Mouse (Mus musculus) CH12.LX (cell line): Measurements from ENCODE around the gene Rprd1b. TPM values are rescaled to one million over a fixed set of nuclear protein-coding genes. Genes with fewer than 3 reads are reported as not detected.

Experiments used
- DNase-seq: peaks from one replicate; pipeline ENCODE4 v3.0.0-alpha.2; 2013; ENCODE audit errors: extremely low read depth
- H3K27ac ChIP-seq: 2 replicates; pipeline ENCODE4 v1.5.1; 2012; ENCODE audit warnings: low read depth, mild to moderate bottlenecking, control low read depth, moderate library complexity; ENCODE audit not compliant: insufficient read depth
- H3K27me3 ChIP-seq: replicated peaks from 2 replicates; pipeline ENCODE3; 2012; ENCODE audit warnings: inconsistent platforms
- H3K36me3 ChIP-seq, 2 experiments: replicated peaks in 1 of 2; 2 replicates each; pipeline versions ENCODE3 to v1.6.1; 2012; ENCODE audit warnings: inconsistent platforms in 1 of 2, low read length in 1 of 2, mild to moderate bottlenecking in 1 of 2, mixed read lengths in 1 of 2, moderate library complexity in 1 of 2; ENCODE audit not compliant: control insufficient read depth in 1 of 2, insufficient read depth in 1 of 2
- H3K4me1 ChIP-seq, 2 experiments: 2 replicates each; pipeline ENCODE4 v1.6.1; 2012; ENCODE audit warnings: inconsistent platforms in 1 of 2, moderate library complexity in 1 of 2; ENCODE audit not compliant: insufficient read depth in 2 of 2, control insufficient read depth in 1 of 2
- H3K4me2 ChIP-seq: 2 replicates; pipeline ENCODE4 v1.6.1; 2012; ENCODE audit warnings: low read depth, mild to moderate bottlenecking, control low read depth; ENCODE audit not compliant: poor library complexity, insufficient read depth, severe bottlenecking
- H3K4me3 ChIP-seq, 3 experiments: fragments of 150-350 bp in 1 of 3; sonication (generic) in 1 of 3; replicated peaks in 1 of 3; 2 replicates each; pipeline versions ENCODE3 to v1.5.1; 2011 to 2012; ENCODE audit warnings: low read depth in 2 of 3, low read length in 2 of 3, mild to moderate bottlenecking in 2 of 3, moderate library complexity in 2 of 3, control low read depth in 1 of 3, improper control_type of control experiment in 1 of 3, inconsistent platforms in 1 of 3, mixed read lengths in 1 of 3; ENCODE audit not compliant: poor library complexity in 1 of 3
- H3K79me2 ChIP-seq: replicated peaks from 2 replicates; pipeline ENCODE4 v1.6.1; 2012; ENCODE audit warnings: mild to moderate bottlenecking, moderate library complexity; ENCODE audit not compliant: control insufficient read depth, poor library complexity, insufficient read depth, severe bottlenecking; ENCODE audit errors: extremely low read depth
- H3K9ac ChIP-seq: 2 replicates; pipeline ENCODE4 v1.6.1; 2012; ENCODE audit warnings: low read depth, mild to moderate bottlenecking, control low read depth, moderate library complexity; ENCODE audit not compliant: insufficient read depth
- H3K9me3 ChIP-seq: replicated peaks from 2 replicates; pipeline ENCODE3; 2012; ENCODE audit warnings: low read length, inconsistent platforms, mixed read lengths
- BHLHE40 ChIP-seq: IDR thresholded peaks from 2 replicates; pipeline ENCODE4 v1.6.1; 2011; ENCODE audit warnings: mild to moderate bottlenecking, low read depth, low read length, improper control_type of control experiment
- CHD1 ChIP-seq: IDR thresholded peaks from 2 replicates; pipeline ENCODE4 v1.6.1; 2012; ENCODE audit warnings: low read depth, low read length, improper control_type of control experiment, inconsistent platforms
- CHD2 ChIP-seq: IDR thresholded peaks from 2 replicates; pipeline ENCODE4 v1.6.1; 2011; ENCODE audit warnings: low read length, improper control_type of control experiment
- CTCF ChIP-seq, 2 experiments: IDR thresholded peaks in 1 of 2; conservative IDR thresholded peaks in 1 of 2; 2 replicates each; pipeline ENCODE4 v1.5.1; 2011 to 2012; ENCODE audit warnings: low read depth in 2 of 2, low read length in 2 of 2, improper control_type of control experiment in 1 of 2, inconsistent platforms in 1 of 2, mild to moderate bottlenecking in 1 of 2, moderate library complexity in 1 of 2
- ETS1 ChIP-seq: conservative IDR thresholded peaks from 2 replicates; pipeline ENCODE4 v1.6.1; 2012; ENCODE audit warnings: low read depth, mild to moderate bottlenecking, inconsistent platforms, low read length, improper control_type of control experiment, moderate library complexity
- GABPA ChIP-seq: IDR thresholded peaks from 2 replicates; pipeline ENCODE4 v1.6.1; 2012; ENCODE audit warnings: low read depth, low read length, improper control_type of control experiment, inconsistent platforms; ENCODE audit not compliant: insufficient replicate concordance
- HCFC1 ChIP-seq: IDR thresholded peaks from 2 replicates; pipeline ENCODE4 v1.6.1; 2012; ENCODE audit warnings: low read depth, mild to moderate bottlenecking, inconsistent platforms, low read length, improper control_type of control experiment
- IRF4 ChIP-seq: IDR thresholded peaks from 2 replicates; pipeline ENCODE4 v1.6.1; 2014; ENCODE audit warnings: low read depth, mild to moderate bottlenecking, inconsistent platforms, low read length, improper control_type of control experiment
- JUN ChIP-seq: IDR thresholded peaks from 2 replicates; pipeline ENCODE4 v1.6.1; 2011; ENCODE audit warnings: low read depth, mild to moderate bottlenecking, low read length, improper control_type of control experiment, moderate library complexity; ENCODE audit not compliant: insufficient read depth
- JUND ChIP-seq: conservative IDR thresholded peaks from 2 replicates; pipeline ENCODE4 v1.6.1; 2011; ENCODE audit warnings: low read depth, low read length, improper control_type of control experiment
- MAX ChIP-seq: IDR thresholded peaks from 2 replicates; pipeline ENCODE4 v1.6.1; 2011; ENCODE audit warnings: low read length, improper control_type of control experiment
- MAZ ChIP-seq: IDR thresholded peaks from 2 replicates; pipeline ENCODE4 v1.6.1; 2012; ENCODE audit warnings: low read depth, mild to moderate bottlenecking, inconsistent platforms, low read length, improper control_type of control experiment, moderate library complexity
- MEF2A ChIP-seq: IDR thresholded peaks from 2 replicates; pipeline ENCODE4 v1.6.1; 2014; ENCODE audit warnings: low read depth, mild to moderate bottlenecking, inconsistent platforms, low read length, improper control_type of control experiment, borderline replicate concordance
- MXI1 ChIP-seq: IDR thresholded peaks from 2 replicates; pipeline ENCODE4 v1.6.1; 2011; ENCODE audit warnings: mild to moderate bottlenecking, low read depth, low read length, improper control_type of control experiment
- MYC ChIP-seq: IDR thresholded peaks from 2 replicates; pipeline ENCODE4 v1.6.1; 2011; ENCODE audit warnings: low read depth, mild to moderate bottlenecking, improper control_type of control experiment, low read length
- NELFE ChIP-seq: IDR thresholded peaks from 2 replicates; pipeline ENCODE4 v1.6.1; 2011; ENCODE audit warnings: low read depth, low read length, improper control_type of control experiment
- PAX5 ChIP-seq: IDR thresholded peaks from 2 replicates; pipeline ENCODE4 v1.6.1; 2012; ENCODE audit warnings: low read length, inconsistent platforms, mixed read lengths
- POLR2A ChIP-seq: IDR thresholded peaks from 2 replicates; pipeline ENCODE4 v1.6.1; 2011; ENCODE audit warnings: low read depth, mild to moderate bottlenecking, improper control_type of control experiment, low read length
- POLR2AphosphoS2 ChIP-seq: IDR thresholded peaks from 2 replicates; pipeline ENCODE4 v1.6.1; 2011; ENCODE audit warnings: low read depth, low read length, improper control_type of control experiment
- RAD21 ChIP-seq: IDR thresholded peaks from 2 replicates; pipeline ENCODE4 v1.6.1; 2011; ENCODE audit warnings: low read depth, mild to moderate bottlenecking, low read length, improper control_type of control experiment, moderate library complexity
- RCOR1 ChIP-seq: conservative IDR thresholded peaks from 2 replicates; pipeline ENCODE4 v1.6.1; 2012; ENCODE audit warnings: low read depth, mild to moderate bottlenecking, inconsistent platforms, low read length, improper control_type of control experiment
- SIN3A ChIP-seq: IDR thresholded peaks from 2 replicates; pipeline ENCODE4 v1.6.1; 2012; ENCODE audit warnings: low read length, improper control_type of control experiment, inconsistent platforms
- SMC3 ChIP-seq: IDR thresholded peaks from 2 replicates; pipeline ENCODE4 v1.6.1; 2011; ENCODE audit warnings: low read depth, low read length, improper control_type of control experiment
- TCF12 ChIP-seq: IDR thresholded peaks from 2 replicates; pipeline ENCODE4 v1.6.1; 2014; ENCODE audit warnings: low read depth, mild to moderate bottlenecking, inconsistent platforms, low read length, improper control_type of control experiment
- UBTF ChIP-seq: IDR thresholded peaks from 2 replicates; pipeline ENCODE4 v1.6.1; 2012; ENCODE audit warnings: low read depth, mild to moderate bottlenecking, inconsistent platforms, low read length, improper control_type of control experiment, moderate library complexity
- USF1 ChIP-seq: IDR thresholded peaks from 2 replicates; pipeline ENCODE4 v1.6.1; 2014; ENCODE audit warnings: low read depth, mild to moderate bottlenecking, inconsistent platforms, low read length, improper control_type of control experiment
- USF2 ChIP-seq: conservative IDR thresholded peaks from 2 replicates; pipeline ENCODE4 v1.6.1; 2011; ENCODE audit warnings: low read depth, low read length, improper control_type of control experiment
- ZC3H11A ChIP-seq: IDR thresholded peaks from 2 replicates; pipeline ENCODE4 v1.6.1; 2012; ENCODE audit warnings: low read depth, mild to moderate bottlenecking, inconsistent platforms, low read length, improper control_type of control experiment
- ZMIZ1 ChIP-seq: IDR thresholded peaks from 2 replicates; pipeline ENCODE4 v1.6.1; 2012; ENCODE audit warnings: low read depth, mild to moderate bottlenecking, inconsistent platforms, low read length, improper control_type of control experiment
- ZNF384 ChIP-seq: IDR thresholded peaks from 2 replicates; pipeline ENCODE4 v1.6.1; 2012; ENCODE audit warnings: low read depth, low read length, improper control_type of control experiment, inconsistent platforms
- dilution Hi-C: fragments of 300-500 bp; cut with MboI; formaldehyde crosslinking; loops from 2 replicates; pipeline ENCODE4 v1.14.3; 2020; ENCODE audit warnings: low sequenced_read_pairs; ENCODE audit not compliant: extremely low pct_unique_long_range_greater_than_20kb, extremely low pct_ligation_motif_present
- in situ Hi-C: fragments of 300-500 bp; cut with MboI; formaldehyde crosslinking; loops from 3 replicates; pipeline ENCODE4 v1.14.3; 2019; ENCODE audit warnings: low sequenced_read_pairs, low pct_ligation_motif_present, low pct_unique_long_range_greater_than_20kb, mixed read lengths
- polyA plus RNA-seq: library from polyadenylated mRNA; unstranded; fragments of >175 nt; gene quantifications from 2 replicates; pipeline ENCODE4 v1.2.1, GENCODE M21; 2012; ENCODE audit warnings: low read depth; ENCODE audit not compliant: insufficient read length
- total RNA-seq, 2 experiments: library from RNA; depleted of rRNA; stranded (reverse); fragments of 300-350 nt in 1 of 2; fragments of >200 nt in 1 of 2; gene quantifications; 2 replicates each; pipeline ENCODE4 v1.2.3; 2012 to 2014

The Rprd1b gene
- total and polyA plus RNA-seq, 3 experiments: 11.8 to 33.1 (median 16.4) TPM

DNA sequence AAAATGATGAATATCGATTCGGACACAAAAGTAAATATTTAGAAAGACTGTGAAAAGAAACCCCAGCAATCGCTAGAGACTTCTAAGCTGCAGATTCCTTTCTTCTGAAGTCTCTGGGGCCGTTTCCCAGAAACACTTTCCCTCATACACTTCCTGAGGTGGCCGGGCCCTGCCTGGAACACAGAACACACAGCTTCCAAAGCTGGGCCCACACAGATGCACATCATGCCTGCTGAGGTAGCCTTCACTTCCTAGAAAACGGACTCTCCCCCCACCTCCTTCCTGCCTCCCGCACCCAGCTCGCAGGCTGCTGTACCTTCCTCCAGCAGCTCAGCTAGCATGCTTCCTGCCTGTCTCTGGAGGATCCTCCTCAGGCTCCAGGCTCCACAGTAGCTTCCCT, 81.2 kb downstream of the Rprd1b start:
- H3K36me3 ChIP-seq: no peaks in the 10 kb centered on the region
- no peak for DNase-seq
- no peaks in the 10 kb centered on the region for H3K9me3 ChIP-seq
- H3K79me2 ChIP-seq: no peaks in the 10 kb centered on the region
- H3K4me2 ChIP-seq: no peak overlapping the region
- dilution Hi-C loops: no loop called here
- in situ Hi-C loops: loop anchor here (5.0 kb wide), 1 partner anchor 93 kb away; no protein-coding TSS in a partner anchor
- H3K9ac ChIP-seq: no peak overlapping the region
- H3K4me3 ChIP-seq: no peak overlapping the region
- H3K4me1 ChIP-seq: peaks cover under 1 to 2% of the 10 kb centered on the region in 2 experiments; a peak in 2 of 4 replicates
- H3K27me3 ChIP-seq: peaks cover 13% of the 10 kb centered on the region
- TF ChIP-seq IRF4: no peak
- no peak for TF ChIP-seq MYC
- no peak for TF ChIP-seq ZC3H11A
- no peak for TF ChIP-seq RCOR1
- TF ChIP-seq RAD21: no peak
- no peak for TF ChIP-seq POLR2AphosphoS2
- TF ChIP-seq PAX5: no peak
- no peak for TF ChIP-seq POLR2A
- TF ChIP-seq ZMIZ1: no peak
- TF ChIP-seq GABPA: no peak
- TF ChIP-seq ETS1: no peak
- TF ChIP-seq USF2: no peak
- no peak for TF ChIP-seq NELFE
- no peak for TF ChIP-seq UBTF
- no peak for TF ChIP-seq MEF2A
- TF ChIP-seq SMC3: no peak
- no peak for TF ChIP-seq MXI1
- TF ChIP-seq ZNF384: no peak
- TF ChIP-seq TCF12: no peak
- TF ChIP-seq USF1: no peak
- TF ChIP-seq, all 38 proteins: peak for 0
- H3K27ac ChIP-seq: no peak overlapping the region

DNA sequence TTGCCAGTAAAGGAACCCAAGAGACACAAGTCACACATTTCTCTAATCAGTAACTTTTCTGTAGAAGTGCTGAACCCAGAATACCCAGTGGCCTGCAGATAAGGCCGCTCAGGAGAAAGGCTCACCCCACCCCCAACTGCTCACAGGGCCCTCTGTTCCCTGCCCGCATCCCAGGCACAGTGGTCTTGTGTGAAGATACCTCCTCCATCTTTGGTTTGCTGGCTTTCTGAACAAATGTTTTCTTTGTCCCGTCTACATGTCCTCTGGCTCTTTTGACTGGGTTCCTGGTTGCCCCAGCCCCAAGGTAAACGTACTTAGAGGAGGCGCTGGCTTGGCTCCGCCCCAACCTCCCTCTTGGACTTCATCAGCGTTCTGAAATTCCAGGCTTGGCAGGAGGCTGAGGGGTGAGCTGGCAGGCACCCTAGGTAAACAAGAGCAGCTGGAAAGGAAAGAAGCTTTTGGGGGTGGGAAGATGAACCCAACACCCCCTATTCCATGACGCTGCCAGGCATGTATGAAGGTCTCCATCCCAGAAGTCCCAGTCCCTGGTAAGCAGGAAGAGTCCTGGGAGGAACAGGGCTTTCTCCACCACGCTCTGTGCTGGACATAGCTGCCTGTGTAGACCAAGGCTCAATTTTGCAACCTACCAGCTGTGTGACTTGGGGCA, 85.4 kb downstream of the Rprd1b start:
- peaks cover 40% of the 10 kb centered on the region for H3K27me3 ChIP-seq
- H3K4me1 ChIP-seq: peaks cover 0 to 18% of the 10 kb centered on the region in 2 experiments; a peak in 2 of 4 replicates
- H3K36me3 ChIP-seq: no peaks in the 10 kb centered on the region
- no peak overlapping the region for H3K9ac ChIP-seq
- DNase-seq: no peak
- H3K79me2 ChIP-seq: no peaks in the 10 kb centered on the region
- dilution Hi-C loops: no loop called here
- no peak overlapping the region for H3K4me3 ChIP-seq
- H3K4me2 ChIP-seq: no peak overlapping the region
- in situ Hi-C loops: no loop called here
- no peak for TF ChIP-seq CHD1
- no peak for TF ChIP-seq BHLHE40
- TF ChIP-seq MAX: no peak
- TF ChIP-seq ZNF384: no peak
- no peak for TF ChIP-seq JUND
- TF ChIP-seq SIN3A: no peak
- TF ChIP-seq CHD2: no peak
- no peak for TF ChIP-seq TCF12
- no peak for TF ChIP-seq MAZ
- TF ChIP-seq ETS1: no peak
- TF ChIP-seq UBTF: no peak
- TF ChIP-seq ZMIZ1: no peak
- no peak for TF ChIP-seq RAD21
- no peak for TF ChIP-seq CTCF (conservative IDR thresholded peaks at IDR 0.05 in 1 of 2, IDR thresholded peaks at IDR 0.05 in 1 of 2; ENCODE audit: low read depth in 2 of 2, low read length in 2 of 2)
- no peak for TF ChIP-seq HCFC1
- TF ChIP-seq POLR2A: no peak
- no peak for TF ChIP-seq JUN
- no peak for TF ChIP-seq ZC3H11A
- H3K9me3 ChIP-seq: no peaks in the 10 kb centered on the region
- H3K27ac ChIP-seq: no peak overlapping the region
